Mouse (Mus musculus): ENCODE data around the gene N4bp2l1.
"Not testable (repeated sequence)": the region's sequence is repeated elsewhere in the genome, so short reads cannot be mapped to it uniquely, and the experiment has no call there.

The N4bp2l1 gene

DNA sequence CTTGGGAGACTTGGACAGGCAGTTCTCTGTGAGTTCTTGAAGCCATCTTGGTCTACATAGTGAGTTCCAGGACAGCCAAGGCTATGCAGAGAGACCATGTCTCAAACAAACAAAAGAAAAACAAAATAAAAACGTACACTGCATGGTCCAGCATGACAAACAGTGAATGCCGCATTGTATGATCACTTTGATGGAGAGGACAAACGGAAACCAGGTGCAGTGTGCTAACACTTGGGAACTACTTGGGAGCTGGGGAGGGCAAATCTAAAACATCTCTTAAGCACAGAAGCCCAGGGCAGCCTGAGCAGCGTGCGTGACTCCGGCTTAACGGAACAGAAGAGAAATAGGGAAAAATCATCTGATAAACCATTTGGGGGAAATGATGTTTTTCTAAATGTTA, at the start of gene N4bp2l1:
TSS of gene N4bp2l1 (minus strand) at position 101 of the 400 bp plus-strand sequence.
- DNase-seq: no peak

DNA sequence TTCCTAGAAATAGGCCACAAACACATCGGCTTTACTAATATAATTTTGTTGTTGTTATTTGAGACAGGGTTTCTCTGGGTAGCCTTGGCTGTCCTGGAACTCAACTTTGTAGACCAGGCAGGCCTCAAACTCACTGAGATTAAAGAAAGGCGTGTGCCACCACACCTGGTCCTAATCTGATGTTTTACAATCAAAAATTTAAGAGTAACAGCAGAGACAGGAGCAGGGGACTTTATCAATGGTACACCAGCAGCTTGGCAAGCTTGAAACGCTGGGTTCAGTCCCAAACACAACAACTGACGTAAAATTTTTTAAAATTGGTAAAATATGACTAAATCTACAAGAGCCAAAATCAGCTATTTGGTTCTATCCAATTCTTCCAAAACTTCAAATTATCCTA, 47.9 kb upstream of the N4bp2l1 start:
- DNase-seq: no peak

DNA sequence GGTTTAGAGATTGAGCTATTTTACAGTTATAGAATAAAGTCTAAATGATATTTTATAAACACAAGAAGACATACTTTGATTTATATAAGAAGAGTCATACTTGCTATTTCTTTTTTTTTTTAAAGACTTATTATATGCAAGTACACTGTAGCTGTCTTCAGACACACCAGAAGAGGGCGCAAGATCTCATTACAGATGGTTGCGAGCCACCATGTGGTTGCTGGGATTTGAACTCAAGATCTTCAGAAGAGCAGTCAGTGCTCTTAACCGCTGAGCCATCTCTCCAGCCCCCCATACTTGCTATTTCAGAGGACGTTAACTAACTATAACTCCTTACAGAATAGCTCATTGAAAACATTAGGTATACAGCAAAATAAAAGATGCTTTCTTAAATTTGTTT, 46.4 kb upstream of the N4bp2l1 start:
- not testable (repeated sequence) for DNase-seq

DNA sequence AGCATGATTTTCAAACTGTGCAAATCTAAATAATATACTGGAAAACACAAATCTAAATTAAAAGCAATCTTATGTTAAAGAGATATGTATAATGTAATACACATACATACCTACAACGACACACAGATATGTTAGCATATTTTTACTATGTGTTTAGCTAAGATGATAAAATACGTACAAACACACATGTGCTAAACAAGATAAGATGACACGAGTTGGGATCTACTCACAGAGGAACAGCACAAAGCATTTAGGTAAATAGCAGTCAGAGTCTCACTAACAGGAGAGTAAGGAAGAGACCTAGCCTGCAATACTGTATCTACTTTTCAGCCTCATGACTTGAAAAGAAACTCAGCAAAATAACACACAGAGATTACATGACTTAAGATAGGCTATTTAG, 44.5 kb upstream of the N4bp2l1 start:
- DNase-seq: no peak

DNA sequence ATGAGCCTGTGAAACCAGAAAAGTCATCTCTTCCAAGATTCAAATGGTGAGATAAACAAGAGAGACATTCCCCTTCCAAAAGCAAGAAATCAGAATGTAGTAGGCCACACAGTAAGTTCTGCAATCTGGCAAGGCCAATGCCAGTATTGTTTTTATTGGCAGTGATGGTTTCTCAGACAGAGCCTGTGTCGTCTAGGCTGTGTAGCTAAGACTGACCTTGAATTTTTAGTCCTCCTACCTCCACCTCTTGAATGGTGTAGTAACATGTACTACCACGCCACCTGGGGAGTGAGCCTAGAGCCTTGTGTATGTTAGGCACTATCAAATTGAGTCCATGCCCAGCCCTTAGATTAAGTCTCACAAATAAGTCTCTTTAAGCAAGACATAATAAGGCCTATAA, 32.7 kb upstream of the N4bp2l1 start:
- DNase-seq: no peak

DNA sequence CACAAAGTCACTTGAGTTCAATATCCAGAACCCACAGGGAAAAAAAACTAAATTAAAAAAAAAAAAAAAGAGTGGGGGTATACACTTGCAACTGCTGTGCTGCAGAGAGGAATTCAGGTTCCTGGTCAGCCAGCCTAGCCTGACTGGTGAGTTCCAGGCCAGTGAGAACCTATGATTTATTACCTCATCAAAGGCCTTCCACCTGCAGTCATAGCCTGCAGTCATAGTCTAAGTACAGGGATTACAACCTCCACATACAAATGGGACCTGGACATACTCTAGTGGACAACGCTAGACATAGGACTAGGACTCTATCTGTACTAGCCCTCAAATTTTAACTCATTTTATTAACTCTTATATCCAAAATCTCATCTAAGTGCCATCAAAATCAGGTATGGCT, 32.3 kb upstream of the N4bp2l1 start:
- DNase-seq: no peak

DNA sequence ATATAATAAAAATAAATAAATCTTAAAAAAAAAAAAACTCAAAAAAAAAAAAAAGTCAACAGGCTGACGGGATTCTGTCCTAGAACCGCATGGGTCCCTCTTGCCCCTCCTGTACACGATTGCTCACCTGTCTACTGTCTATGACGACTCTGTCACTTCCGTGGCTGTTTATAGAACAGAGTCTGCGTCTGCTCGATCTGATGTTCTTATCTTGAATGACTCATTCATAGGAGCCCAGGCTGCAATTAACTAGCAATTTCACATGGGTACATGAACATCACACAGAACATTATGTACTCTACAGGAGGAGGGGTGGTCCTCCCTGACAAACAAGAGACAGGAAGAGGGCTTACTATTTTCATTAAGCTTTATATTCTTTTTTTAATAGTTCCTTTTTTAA, 28.5 kb upstream of the N4bp2l1 start:
- no peak for DNase-seq

DNA sequence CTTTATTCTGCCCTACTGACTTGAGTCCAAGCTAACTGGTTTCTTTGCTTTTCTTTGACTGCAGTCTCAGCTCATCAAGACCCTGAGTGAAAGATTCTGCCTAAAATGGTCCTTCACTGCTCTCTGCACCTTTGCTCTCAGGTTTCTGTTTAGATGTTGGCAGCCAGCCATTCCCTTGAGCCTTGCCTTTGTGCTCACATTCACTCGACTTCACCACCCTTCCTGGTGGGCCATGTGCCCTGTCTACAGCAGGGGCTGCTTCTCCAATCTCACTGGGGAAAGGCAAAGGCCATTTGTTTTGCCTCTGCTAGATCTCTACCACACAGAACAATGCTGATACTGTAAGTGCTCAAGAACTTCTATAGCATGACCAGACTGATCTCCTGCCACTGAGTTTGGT, 25.8 kb upstream of the N4bp2l1 start:
- DNase-seq: peak; percentile 10

DNA sequence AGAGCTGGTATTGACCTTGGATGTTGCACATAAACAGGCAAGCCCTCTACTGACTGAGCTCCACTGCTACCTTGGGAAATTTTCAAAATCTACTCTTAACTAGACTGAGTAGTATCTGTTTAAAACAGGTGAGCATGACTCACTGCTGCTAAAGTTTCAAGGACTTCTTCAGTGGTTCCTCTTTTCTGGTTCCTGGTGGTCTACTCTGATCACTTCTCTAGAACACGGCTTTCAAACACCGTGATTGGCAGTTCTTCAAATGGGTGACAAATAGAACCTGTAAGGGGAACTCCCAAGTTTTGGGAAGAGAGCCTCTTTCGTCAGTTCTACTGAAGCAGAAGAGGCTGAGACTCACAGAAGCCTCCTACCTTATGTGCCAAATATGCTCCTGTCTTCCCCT, 24.6 kb upstream of the N4bp2l1 start:
- DNase-seq: no peak

DNA sequence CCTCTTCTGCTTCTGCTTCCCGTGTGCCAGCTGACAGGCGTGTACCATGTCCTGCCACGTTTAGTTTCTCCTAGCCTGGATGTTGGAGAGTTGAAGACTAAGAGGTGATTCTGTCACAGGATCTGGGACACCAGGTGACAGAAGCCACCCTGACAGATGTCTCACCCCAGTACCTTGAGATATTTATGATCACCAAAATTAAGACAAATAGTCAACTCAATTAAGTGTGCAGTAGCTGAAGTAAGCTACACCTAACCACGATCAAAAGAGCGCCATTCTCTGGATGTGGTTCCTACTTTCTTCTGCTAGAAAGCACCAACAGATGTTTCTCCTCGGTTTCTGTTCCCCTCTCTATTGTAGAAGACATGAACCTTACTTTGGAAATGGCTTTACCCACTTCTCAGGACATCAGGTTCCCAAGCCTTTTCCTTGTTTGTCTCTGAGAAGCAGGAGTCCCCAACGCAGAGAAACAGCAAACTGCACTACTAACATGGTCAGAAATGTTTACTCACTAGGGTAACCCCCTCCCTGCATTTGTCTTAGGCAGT, 23.7 kb upstream of the N4bp2l1 start:
- DNase-seq: no peak

DNA sequence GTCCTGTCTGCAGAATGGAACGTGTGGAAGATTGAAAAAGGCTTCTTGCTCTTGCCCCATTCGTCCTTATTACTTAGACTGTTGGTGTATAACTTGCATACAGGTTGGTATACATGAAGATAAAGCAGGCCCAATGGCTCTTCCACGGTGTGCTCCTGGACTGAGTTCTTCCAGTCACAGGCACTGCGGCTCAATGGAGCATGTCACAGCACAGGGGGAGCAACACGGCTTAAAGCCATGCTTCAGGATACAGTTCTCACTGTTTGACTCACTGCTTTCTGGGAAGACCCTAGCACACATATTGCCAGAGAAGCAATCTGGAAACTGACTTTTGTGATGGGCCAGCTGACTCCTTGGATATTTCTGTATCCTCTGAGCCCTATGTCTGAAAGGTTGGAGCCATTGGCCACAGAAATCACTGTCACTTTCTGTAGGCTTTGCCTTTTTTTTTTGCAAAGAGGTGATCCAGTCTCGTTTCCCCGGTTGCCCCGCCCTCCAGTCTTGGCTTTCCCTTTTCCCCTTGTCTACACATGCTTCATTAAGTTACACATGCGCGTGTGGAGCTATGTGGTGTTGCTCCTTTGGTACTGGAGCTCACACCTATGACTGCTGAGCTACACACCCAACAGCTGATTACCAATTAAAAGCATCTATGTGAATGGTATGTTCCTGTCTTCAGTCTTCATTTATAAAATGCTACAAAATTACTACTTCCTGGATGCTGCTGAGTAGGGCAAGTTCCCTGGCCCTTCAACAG, 21.8 kb upstream of the N4bp2l1 start:
- no peak for DNase-seq

DNA sequence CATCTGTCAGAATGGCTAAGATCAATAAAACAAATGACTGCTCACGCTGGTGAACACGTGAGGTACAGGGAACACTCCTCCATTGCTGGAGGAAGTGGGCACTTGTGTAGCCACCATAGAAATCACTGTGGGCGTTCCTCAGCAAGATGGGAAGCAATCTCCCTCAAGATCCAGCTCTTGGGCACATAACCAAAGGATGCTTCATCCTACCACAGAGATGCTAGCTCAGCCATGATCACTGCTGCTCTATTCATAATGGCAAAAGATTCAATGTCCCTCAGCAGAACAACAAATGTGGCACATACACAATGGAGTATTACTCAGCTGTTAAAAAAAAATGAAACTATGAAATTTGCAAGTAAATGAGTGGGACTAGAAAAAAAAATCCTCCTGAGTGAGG, 19.7 kb upstream of the N4bp2l1 start:
- no peak for DNase-seq

DNA sequence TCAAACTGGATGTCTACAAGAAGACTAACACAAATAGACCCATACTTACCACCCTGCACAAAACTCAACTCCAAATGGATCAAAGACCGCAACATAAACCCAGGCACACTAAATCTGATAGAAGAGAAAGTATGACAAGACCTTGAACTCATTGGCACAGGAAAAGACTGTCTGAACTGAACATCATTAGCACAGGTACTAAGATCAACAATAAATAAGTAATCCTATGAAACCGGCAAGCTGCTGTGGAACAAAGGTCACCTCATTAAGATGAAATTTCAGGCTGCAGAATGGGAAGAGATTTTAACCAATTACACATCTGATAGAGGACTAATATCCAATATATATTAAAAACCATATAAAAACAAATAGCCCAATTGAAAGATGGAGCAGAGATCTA, 19.2 kb upstream of the N4bp2l1 start:
- DNase-seq: no peak

DNA sequence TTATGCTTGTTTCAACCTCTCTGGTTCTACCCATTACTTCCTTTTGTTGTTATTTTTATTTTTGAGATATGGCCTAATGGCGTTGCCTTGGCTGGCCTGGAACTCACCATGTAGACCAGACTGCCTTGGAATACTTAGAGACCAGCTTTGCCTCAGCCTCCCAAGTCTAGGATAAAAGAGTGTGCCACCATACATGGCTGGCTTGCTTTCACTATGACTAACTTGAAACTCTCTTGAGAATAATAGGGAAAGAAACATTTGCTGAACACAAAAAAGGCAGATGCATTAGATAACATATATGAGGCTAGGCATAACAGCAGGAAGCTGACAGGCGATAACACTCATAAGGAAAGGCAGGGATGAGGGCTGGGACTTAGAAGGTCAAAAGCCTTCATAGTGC, 17.1 kb upstream of the N4bp2l1 start:
- no peak for DNase-seq

DNA sequence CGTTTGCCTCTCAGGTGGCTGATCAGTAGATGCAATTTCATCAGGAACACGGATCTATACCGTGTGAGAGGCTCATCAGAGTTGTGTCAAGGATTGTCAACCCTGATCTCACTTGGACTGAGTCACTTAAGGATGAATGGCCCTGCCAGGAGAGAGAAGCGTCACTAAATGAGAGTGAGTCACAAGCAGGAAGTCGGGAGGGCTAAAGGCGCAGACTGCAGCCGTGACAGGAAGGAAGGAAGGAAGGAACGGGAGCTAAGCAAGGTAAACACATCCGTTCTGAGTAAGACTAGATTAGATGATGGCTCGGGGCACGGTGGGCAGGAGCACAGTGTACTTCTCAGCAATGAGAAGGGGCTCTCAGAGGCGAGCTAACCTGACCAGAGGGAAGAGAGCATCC, 14.7 kb upstream of the N4bp2l1 start:
- no peak for DNase-seq

DNA sequence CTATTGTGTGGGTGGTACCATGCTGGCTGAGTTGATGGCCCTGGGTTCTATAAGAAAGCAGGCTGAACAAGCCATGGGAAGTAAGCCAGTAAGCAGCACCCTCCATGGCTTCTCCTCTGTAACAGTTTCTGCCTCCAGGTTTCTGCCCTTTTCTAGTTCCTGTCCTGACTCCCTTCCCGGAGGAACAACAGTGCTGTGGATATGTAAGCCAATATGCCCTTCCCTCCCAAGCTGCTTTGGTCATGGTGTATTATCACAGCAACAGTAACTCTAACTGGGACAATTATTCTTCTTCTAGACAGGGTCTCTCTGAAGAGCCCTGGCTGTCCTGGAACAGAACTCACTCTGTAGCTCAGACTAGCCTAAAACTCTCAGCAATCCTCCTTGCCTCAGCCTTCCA, 14.1 kb upstream of the N4bp2l1 start:
- DNase-seq: no peak

DNA sequence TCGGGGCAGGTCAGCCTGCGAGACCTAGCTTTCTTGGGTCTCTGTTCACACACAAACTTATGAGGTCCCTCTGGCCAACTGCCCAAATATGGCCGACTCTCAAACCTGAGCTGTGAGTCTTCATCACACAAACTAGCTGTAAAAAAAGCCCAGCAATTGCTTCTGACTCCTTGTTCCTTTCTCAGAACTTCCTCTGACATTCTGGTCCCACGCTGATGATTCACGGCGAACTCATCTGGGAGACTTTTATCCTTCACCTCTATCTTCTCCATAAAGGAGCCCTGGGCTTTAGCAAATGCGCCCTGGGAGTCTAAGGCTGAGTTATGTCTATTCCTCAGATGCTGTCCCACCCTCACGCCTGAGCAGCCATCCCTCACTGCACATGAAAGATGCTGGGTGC, 10.6 kb upstream of the N4bp2l1 start:
- no peak for DNase-seq

DNA sequence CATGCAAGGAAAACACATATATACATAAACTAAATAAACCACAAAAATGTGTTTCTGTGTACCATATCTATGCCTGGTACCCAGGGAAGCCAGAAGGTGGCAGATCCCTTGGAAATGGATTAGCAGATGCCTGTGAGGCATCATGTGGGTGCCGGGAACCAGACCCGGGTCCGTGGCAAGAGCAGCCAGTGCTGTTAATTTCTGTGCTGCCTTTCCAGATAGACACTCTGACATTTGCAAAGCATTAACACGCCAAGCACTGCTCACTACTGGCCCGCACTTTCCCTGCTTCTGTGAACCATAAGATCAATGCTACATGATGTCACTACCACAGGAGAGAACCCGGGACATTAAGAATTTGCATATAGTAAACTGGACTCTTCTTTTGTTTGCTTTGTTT, 9.1 kb upstream of the N4bp2l1 start:
- DNase-seq: no peak

DNA sequence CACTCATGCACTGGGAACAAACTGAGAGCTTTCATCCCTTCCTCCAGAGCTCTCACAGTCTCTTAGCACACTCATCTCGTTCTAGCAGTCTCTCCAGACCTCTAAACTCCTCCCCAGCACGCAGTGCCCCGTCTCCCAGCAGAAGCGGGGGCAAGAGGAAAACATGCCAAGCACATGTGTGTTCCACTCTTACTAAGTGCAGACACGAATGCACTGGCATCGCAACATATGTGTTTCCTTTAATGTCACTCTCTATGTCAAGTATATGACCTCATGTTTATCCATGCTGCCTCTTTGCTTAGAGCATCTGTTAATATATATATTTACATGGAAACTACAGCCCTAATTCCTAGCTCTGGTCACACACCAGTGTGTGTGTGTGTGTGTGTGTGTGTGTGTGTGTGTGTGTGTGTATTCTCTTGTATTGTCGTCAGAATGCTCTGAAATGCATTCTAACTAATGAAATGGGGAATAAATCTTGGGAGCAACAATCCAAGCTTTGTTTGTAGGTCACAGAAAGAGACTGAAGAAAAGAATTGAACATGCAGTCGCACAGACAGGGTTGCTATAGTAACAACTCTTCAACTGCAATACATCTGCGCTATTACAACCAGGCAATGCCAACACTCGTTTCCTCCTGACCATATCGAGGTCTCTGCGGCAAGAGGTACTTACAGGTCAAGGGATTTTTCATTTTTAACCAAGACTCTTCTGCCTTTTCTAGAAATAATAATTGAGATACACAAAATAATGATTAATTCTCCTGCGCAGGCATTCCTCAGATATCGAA, 4.6 kb upstream of the N4bp2l1 start:
- no peak for DNase-seq

DNA sequence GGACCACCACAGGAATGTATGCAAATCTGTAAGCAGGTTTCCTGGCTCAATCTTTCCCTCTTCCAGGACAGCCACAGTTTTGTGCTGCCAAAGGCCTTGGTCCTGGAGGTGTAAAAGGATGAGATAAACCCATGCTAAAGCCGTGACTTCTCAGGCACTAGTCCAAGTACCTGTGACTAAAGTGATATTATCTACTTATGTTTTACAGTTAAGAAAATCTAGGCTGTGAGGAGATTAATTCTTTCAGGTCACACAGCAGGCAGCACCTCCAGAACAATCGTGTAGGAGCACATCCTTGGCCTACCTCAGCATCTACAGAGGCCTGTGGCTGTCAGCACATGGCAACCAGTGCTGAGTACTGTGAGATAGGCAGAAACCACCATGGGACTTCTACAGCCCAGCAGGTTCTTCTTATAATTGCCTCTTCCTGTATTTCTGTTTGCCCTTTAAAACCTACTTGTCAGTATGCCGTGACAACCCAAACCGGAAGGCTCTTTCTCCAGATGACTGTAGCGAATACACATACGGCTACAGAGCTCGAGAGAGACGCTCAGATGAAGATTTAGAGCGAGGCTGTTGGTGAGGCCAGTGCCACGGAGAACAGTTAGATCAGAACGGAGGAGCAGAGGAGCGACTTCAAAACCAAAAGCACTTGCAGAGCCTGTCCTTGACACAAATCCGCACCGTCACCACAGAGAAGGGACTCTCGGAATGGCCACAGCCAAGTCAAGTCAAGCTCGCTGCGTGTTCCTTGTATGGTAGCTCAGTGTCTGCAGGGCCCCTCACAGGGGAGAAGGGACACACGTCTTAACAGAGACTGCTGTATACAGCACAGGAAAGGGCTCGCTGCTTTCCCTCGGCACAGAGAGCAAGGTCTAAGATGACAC, 3.8 kb upstream of the N4bp2l1 start:
- DNase-seq: no peak

DNA sequence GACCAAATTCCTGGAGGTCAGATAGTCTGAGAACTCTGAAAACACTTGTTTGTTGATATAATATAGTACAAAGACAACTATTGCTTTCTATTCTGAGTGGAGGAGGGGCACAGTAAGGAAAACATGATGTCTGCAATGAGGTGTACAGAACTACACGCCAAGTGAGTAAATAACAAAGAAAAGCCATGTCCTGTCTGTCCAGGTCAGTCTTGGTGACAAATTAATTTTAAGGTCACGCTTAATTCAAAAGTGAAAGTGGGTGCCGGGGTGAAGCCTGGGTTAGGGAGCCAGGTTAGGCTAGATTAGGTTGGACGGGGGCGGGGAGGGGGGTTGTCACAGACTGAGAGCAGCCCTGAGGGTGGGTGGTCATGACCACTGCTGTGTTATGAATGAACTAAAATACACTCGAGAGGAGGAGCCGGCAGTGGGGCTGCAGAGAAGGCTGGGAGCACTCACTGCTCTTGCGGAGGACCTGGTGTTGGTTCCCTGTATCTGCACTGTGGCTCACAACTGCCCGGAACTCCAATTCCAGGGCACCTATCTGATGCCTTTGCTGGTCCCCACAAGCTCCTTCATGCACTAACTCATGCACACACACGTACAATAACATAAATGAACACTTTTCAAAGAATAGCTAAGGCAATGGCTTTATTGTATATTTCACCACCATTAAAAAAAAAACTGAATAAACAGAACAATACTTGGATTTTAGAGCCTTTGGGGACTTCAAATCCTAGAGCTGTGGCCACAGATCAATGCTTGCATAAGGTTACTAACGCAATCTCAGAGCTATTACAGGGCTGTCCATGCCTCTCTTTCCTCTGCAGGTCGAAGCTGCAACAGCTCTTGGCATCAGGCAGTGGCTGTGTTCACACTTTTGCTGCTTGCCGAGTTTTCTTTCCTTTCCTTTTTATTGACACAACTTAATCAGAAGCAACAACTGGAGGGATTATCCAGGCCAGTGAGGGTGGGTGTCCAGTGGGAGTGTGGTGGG, 2.6 kb upstream of the N4bp2l1 start:
- no peak for DNase-seq
